Mouse (Mus musculus) heart, adult 2 months (tissue): ENCODE data around the gene Fam102b. TPM values are rescaled to one million over a fixed set of nuclear protein-coding genes. Genes with fewer than 3 reads are reported as not detected.

ENCODE experiments used
- DNase-seq, 2 experiments: peaks; one replicate each; pipeline ENCODE4 v3.0.0; 2021
- H3K27ac ChIP-seq: fragments of 200-600 bp; 2 replicates; pipeline ENCODE4 v1.8.1; 2022
- H3K27me3 ChIP-seq: fragments of 200-500 bp; 2 replicates; pipeline ENCODE4 v1.6.1; 2012; ENCODE audit warnings: mild to moderate bottlenecking, low read length, inconsistent platforms, mixed read lengths; ENCODE audit not compliant: control insufficient read depth, insufficient read depth
- H3K36me3 ChIP-seq: fragments of 200-500 bp; 2 replicates; pipeline ENCODE4 v1.6.1; 2012; ENCODE audit warnings: low read length, inconsistent platforms; ENCODE audit not compliant: control insufficient read depth, insufficient read depth
- H3K4me1 ChIP-seq: fragments of 200-500 bp; 2 replicates; pipeline ENCODE4 v1.6.1; 2011; ENCODE audit warnings: low read length; ENCODE audit not compliant: control insufficient read depth, insufficient read depth
- H3K4me3 ChIP-seq: fragments of 200-600 bp; 2 replicates; pipeline ENCODE4 v1.8.1; 2022
- H3K79me2 ChIP-seq: fragments of 200-500 bp; replicated peaks from 2 replicates; pipeline ENCODE4 v1.6.1; 2012; ENCODE audit warnings: mild to moderate bottlenecking, inconsistent platforms, low read length, moderate library complexity, mixed read lengths; ENCODE audit not compliant: control insufficient read depth, insufficient read depth
- H3K9ac ChIP-seq: fragments of 200-500 bp; 2 replicates; pipeline ENCODE4 v1.6.1; 2012; ENCODE audit warnings: low read depth, mild to moderate bottlenecking, control low read depth, inconsistent platforms, low read length, mixed read lengths
- CTCF ChIP-seq: fragments of 200-600 bp; IDR thresholded peaks from 2 replicates; pipeline ENCODE4 v1.8.1; 2022; ENCODE audit warnings: antibody characterized with exemption, mild to moderate bottlenecking, moderate library complexity
- EP300 ChIP-seq: fragments of 200-500 bp; IDR thresholded peaks from 2 replicates; pipeline ENCODE4 v1.6.1; 2011; ENCODE audit warnings: low read depth, low read length, control low read depth; ENCODE audit not compliant: insufficient read depth
- POLR2A ChIP-seq: fragments of 200-500 bp; IDR thresholded peaks from 2 replicates; pipeline ENCODE4 v1.6.1; 2011; ENCODE audit warnings: mild to moderate bottlenecking, low read depth, low read length, control low read depth; ENCODE audit not compliant: insufficient read depth
- WGBS: fragments of 180-500 bp; shearing (Covaris S2); methylation state at CpG from one replicate; pipeline ENCODE4 v1.1.7; 2018; 5-methylcytosine and 5-hydroxymethylcytosine counted together
- intact Hi-C: fragments of 180-260 bp; cut with DNase I; formaldehyde crosslinking; loops from one replicate; pipeline ENCODE4 v1.15.1; 2025
- polyA plus RNA-seq: library from polyadenylated mRNA; depleted of rRNA; stranded (reverse); fragments of >200 nt; gene quantifications from 2 replicates; pipeline ENCODE4 v1.2.3, GENCODE M21; 2012
- total RNA-seq, 2 experiments: library from RNA; stranded (reverse); gene quantifications; 2 replicates each; pipeline ENCODE4 v1.2.3; 2021

The Fam102b gene
- total and polyA plus RNA-seq, 3 experiments = 4.9 to 12.7 (median 11.2) TPM

- H3K36me3 ChIP-seq = peaks cover 12% of the 10 kb centered on the region; the same call in 1 of the 2 replicates
- H3K27me3 ChIP-seq = no peaks in the 10 kb centered on the region
- H3K9ac ChIP-seq = no peak overlapping the region
- TF ChIP-seq CTCF (no peak), EP300 (no peak), POLR2A (no peak)
- intact Hi-C loops = no loop called here
- no peak overlapping the region for H3K4me3 ChIP-seq
- H3K79me2 ChIP-seq = no peaks in the 10 kb centered on the region
- no peak overlapping the region for H3K27ac ChIP-seq
- DNase-seq = no peak
- 47% methylated on average over 2 of the region's 2 CpGs for WGBS
- peaks cover 3% of the 10 kb centered on the region for H3K4me1 ChIP-seq
These were observed 4.9 kb upstream of the Fam102b start for GRCm38 (mm10) chr3:109032306-109032705.

GRCm38 (mm10) chr3:109031626-109032025, 4.2 kb upstream of the Fam102b start:
- Histone ChIP-seq H3K36me3 (peaks cover 12% of the 10 kb centered on the region; the same call in 1 of the 2 replicates), H3K4me1 (peaks cover 3% of the 10 kb centered on the region), H3K27ac (no peak overlapping the region), H3K4me3 (no peak overlapping the region), H3K27me3 (no peaks in the 10 kb centered on the region), H3K79me2 (no peaks in the 10 kb centered on the region), H3K9ac (no peak overlapping the region)
- DNase-seq = no peak
- WGBS = 60% methylated on average over 3 of the region's 3 CpGs
- intact Hi-C loops = loop anchor here (2.0 kb wide), 1 partner anchor 19 kb away; no protein-coding TSS in a partner anchor
- TF ChIP-seq CTCF = no peak
- no peak for TF ChIP-seq EP300
- no peak for TF ChIP-seq POLR2A

GRCm38 (mm10) chr3:109030817-109031216, 3.4 kb upstream of the Fam102b start:
- Histone ChIP-seq H3K79me2 (no peaks in the 10 kb centered on the region), H3K36me3 (peaks cover 12% of the 10 kb centered on the region; the same call in 1 of the 2 replicates), H3K9ac (no peak overlapping the region), H3K4me3 (no peak overlapping the region), H3K27me3 (no peaks in the 10 kb centered on the region), H3K27ac (peak overlapping the region; percentile 39; the same call in 1 of the 2 replicates), H3K4me1 (peaks cover 3% of the 10 kb centered on the region)
- intact Hi-C loops = loop anchor here (2.0 kb wide), 1 partner anchor 20 kb away; no protein-coding TSS in a partner anchor
- DNase-seq = peak; percentile 45 to 59
- WGBS = 34% methylated on average over 6 of the region's 6 CpGs
- no peak for TF ChIP-seq EP300
- TF ChIP-seq CTCF = no peak
- TF ChIP-seq POLR2A = no peak

GRCm38 (mm10) chr3:109029661-109030060, 2.3 kb upstream of the Fam102b start:
- H3K27ac ChIP-seq = no peak overlapping the region
- H3K27me3 ChIP-seq = no peaks in the 10 kb centered on the region
- no peak for DNase-seq
- H3K36me3 ChIP-seq = peaks cover 16% of the 10 kb centered on the region; the same call in 1 of the 2 replicates
- 38% methylated on average over 5 of the region's 5 CpGs for WGBS
- peaks cover 7% of the 10 kb centered on the region for H3K4me1 ChIP-seq
- no peak overlapping the region for H3K9ac ChIP-seq
- no peaks in the 10 kb centered on the region for H3K79me2 ChIP-seq
- H3K4me3 ChIP-seq = no peak overlapping the region
- no peak for TF ChIP-seq POLR2A
- TF ChIP-seq EP300 = no peak
- no peak for TF ChIP-seq CTCF
- intact Hi-C loops = loop anchor here (2.0 to 10.0 kb wide), 5 partner anchors 21 to 315 kb away; partner anchors contain the start of genes Prpf38b, Slc25a24 and Vav3

GRCm38 (mm10) chr3:109026991-109027470, 376 bp downstream of the Fam102b start:
- no peak for TF ChIP-seq POLR2A
- peaks cover 22% of the 10 kb centered on the region; the same call in 1 of the 2 replicates for H3K36me3 ChIP-seq
- intact Hi-C loops = loop anchor here (5.0 to 10.0 kb wide), 4 partner anchors 50 to 318 kb away; partner anchors contain the start of genes Prpf38b, Slc25a24 and Vav3
- no peaks in the 10 kb centered on the region for H3K79me2 ChIP-seq
- peak overlapping the region; percentile 55 for H3K4me3 ChIP-seq
- peak overlapping the region; percentile 78 for H3K27ac ChIP-seq
- peaks cover 12% of the 10 kb centered on the region for H3K4me1 ChIP-seq
- peak overlapping the region; percentile 71 for H3K9ac ChIP-seq
- H3K27me3 ChIP-seq = no peaks in the 10 kb centered on the region
- DNase-seq = peak; percentile 64 to 76
- under 1% methylated on average over 51 of the region's 51 CpGs for WGBS

GRCm38 (mm10) chr3:109026462-109026990, 881 bp downstream of the Fam102b start:
- Histone ChIP-seq H3K4me1 (peaks cover 13% of the 10 kb centered on the region), H3K79me2 (no peaks in the 10 kb centered on the region), H3K27ac (peak overlapping the region; percentile 78), H3K4me3 (peak overlapping the region; percentile 55), H3K9ac (peak overlapping the region; percentile 71), H3K27me3 (no peaks in the 10 kb centered on the region), H3K36me3 (peaks cover 20% of the 10 kb centered on the region; the same call in 1 of the 2 replicates)
- TF ChIP-seq EP300 (no peak), CTCF (0 out of 2 replicates have a peak, but pooled peaks have one; percentile 10)
- peak in 1 of 2 experiments; percentile 40 for DNase-seq
- intact Hi-C loops = loop anchor here (5.0 to 10.0 kb wide), 4 partner anchors 49 to 318 kb away; partner anchors contain the start of genes Prpf38b, Slc25a24 and Vav3
- 4% methylated on average over 15 of the region's 15 CpGs for WGBS
